Mouse (Mus musculus) CH12.LX (cell line): ENCODE results near the gene Sec63.
A peak's percentile ranks its signal among the peaks of the same experiment; 100 is the strongest.

Experiments
- CTCF ChIP-seq, 2 experiments: IDR thresholded peaks in 1 of 2; conservative IDR thresholded peaks in 1 of 2; 2 replicates each; pipeline ENCODE4 v1.5.1; 2011 to 2012; ENCODE audit warnings: low read depth in 2 of 2, low read length in 2 of 2, improper control_type of control experiment in 1 of 2, inconsistent platforms in 1 of 2, mild to moderate bottlenecking in 1 of 2, moderate library complexity in 1 of 2
- ETS1 ChIP-seq: conservative IDR thresholded peaks from 2 replicates; pipeline ENCODE4 v1.6.1; 2012; ENCODE audit warnings: low read depth, mild to moderate bottlenecking, inconsistent platforms, low read length, improper control_type of control experiment, moderate library complexity
- MXI1 ChIP-seq: IDR thresholded peaks from 2 replicates; pipeline ENCODE4 v1.6.1; 2011; ENCODE audit warnings: mild to moderate bottlenecking, low read depth, low read length, improper control_type of control experiment
- POLR2AphosphoS2 ChIP-seq: IDR thresholded peaks from 2 replicates; pipeline ENCODE4 v1.6.1; 2011; ENCODE audit warnings: low read depth, low read length, improper control_type of control experiment

GRCm38 (mm10) chr10:42832677-42833076, 71.4 kb downstream of the Sec63 start:
- TF ChIP-seq CTCF (conservative IDR thresholded peaks at IDR 0.05 in 1 of 2, IDR thresholded peaks at IDR 0.05 in 1 of 2; ENCODE audit: low read depth in 2 of 2, low read length in 2 of 2) (peak; percentile 32 to 69; a peak in 3 of 4 replicates), ETS1 (no peak), MXI1 (no peak), POLR2AphosphoS2 (no peak)
